Mouse (Mus musculus) heart, embryonic 15.5 days (tissue): Measurements from ENCODE around the gene Capzb. TPM values are rescaled to one million over a fixed set of nuclear protein-coding genes. Genes with fewer than 3 reads are reported as not detected.

ENCODE experiments used
- ATAC-seq: fragments of 200-750 bp; cut with Nextera tagmentation; replicated peaks from 2 replicates; pipeline ENCODE4 v1.8.0; 2017; ENCODE audit warnings: low read depth, moderate TSS enrichment; ENCODE audit not compliant: insufficient number of reproducible peaks, insufficient read depth, low FRiP score
- H3K27ac ChIP-seq: fragments of 300-500 bp; sonication (generic); 2 replicates; pipeline ENCODE4 v1.5.1; 2015; ENCODE audit warnings: mild to moderate bottlenecking, inconsistent platforms
- H3K27me3 ChIP-seq: fragments of 300-500 bp; sonication (generic); 2 replicates; pipeline ENCODE4 v1.6.1; 2015; ENCODE audit warnings: inconsistent platforms
- H3K36me3 ChIP-seq: fragments of 300-500 bp; sonication (generic); 2 replicates; pipeline ENCODE4 v1.6.1; 2015; ENCODE audit warnings: mild to moderate bottlenecking, inconsistent platforms
- H3K4me1 ChIP-seq: fragments of 300-500 bp; sonication (generic); replicated peaks from 2 replicates; pipeline ENCODE4 v1.6.1; 2015; ENCODE audit warnings: inconsistent platforms
- H3K4me2 ChIP-seq: fragments of 300-500 bp; sonication (generic); 2 replicates; pipeline ENCODE4 v1.6.1; 2015; ENCODE audit warnings: inconsistent platforms, mild to moderate bottlenecking, moderate library complexity
- H3K4me3 ChIP-seq: fragments of 300-500 bp; sonication (generic); 2 replicates; pipeline ENCODE4 v1.5.1; 2015; ENCODE audit warnings: mild to moderate bottlenecking, inconsistent platforms
- H3K9ac ChIP-seq: fragments of 300-500 bp; sonication (generic); 2 replicates; pipeline ENCODE4 v1.6.1; 2015; ENCODE audit warnings: mild to moderate bottlenecking, inconsistent platforms
- H3K9me3 ChIP-seq: fragments of 300-500 bp; sonication (generic); replicated peaks from 2 replicates; pipeline ENCODE4 v1.6.1; 2016; ENCODE audit warnings: inconsistent platforms
- WGBS: fragments of 180-500 bp; shearing (Covaris S2); methylation state at CpG from one replicate; pipeline ENCODE4 v1.1.7; 2015; ENCODE audit warnings: mixed read lengths; 5-methylcytosine and 5-hydroxymethylcytosine counted together
- polyA plus RNA-seq: library from polyadenylated mRNA; unstranded; fragments of >200 nt; fragmentation: Nextera tagmentation; extraction: Ambion mirVana; gene quantifications from 2 replicates; pipeline ENCODE4 v1.2.1, GENCODE M21; 2015

Gene Capzb
- polyA plus RNA-seq, 1 experiment from 2014 or later, result 363 TPM

DNA sequence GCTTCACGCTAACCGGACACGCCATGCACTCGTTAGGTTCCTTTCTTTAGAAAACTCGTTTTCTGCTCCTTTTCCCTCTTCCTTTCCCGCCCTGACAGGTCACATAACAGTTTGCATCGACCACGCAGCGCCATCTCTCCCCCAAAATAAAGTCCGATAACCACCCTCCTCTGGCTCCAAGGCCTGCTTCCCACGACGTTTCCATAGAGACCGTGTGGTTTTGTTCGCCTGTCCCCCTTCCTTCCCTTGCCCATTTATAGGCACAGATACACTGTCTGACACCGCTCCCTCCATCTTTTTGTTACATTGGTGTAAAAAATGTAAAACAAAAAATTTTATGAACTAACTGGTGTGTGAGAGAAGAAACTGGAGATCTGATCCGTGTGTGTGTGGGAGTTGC is 98.4 kb downstream of the Capzb start:
- Histone ChIP-seq H3K27me3 (no peaks in the 10 kb centered on the region), H3K9me3 (no peaks in the 10 kb centered on the region), H3K9ac (no peak overlapping the region), H3K27ac (no peak overlapping the region), H3K4me1 (peaks cover 17% of the 10 kb centered on the region), H3K36me3 (peaks cover 52% of the 10 kb centered on the region; the same call in 1 of the 2 replicates), H3K4me2 (no peak overlapping the region), H3K4me3 (no peak overlapping the region)
- 89% methylated on average over 16 of the region's 16 CpGs for WGBS
- no peak for ATAC-seq

DNA sequence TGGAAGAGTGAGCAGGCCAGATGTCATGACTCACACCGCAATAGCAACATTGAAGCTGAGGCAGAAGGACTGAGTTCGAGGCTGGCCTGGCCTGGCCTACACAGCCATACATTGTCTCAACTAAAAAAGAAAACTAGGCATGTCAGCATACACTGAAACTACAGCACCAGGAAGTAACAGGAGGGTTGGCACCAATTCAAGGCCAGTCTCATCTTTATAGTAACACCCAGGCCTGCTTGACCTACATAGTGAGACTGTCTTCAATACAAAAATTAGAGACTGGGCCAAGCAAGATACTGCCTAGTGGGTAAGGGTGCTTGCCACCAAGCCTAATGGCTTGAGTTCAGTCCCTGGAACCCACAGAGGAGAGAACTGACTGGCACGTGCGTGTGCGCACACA is 99.3 kb downstream of the Capzb start:
- ATAC-seq, result no peak
- Histone ChIP-seq H3K27me3 (no peaks in the 10 kb centered on the region), H3K9ac (no peak overlapping the region), H3K4me2 (no peak overlapping the region), H3K4me3 (no peak overlapping the region), H3K4me1 (peaks cover 10% of the 10 kb centered on the region; the same call in 1 of the 2 replicates), H3K9me3 (no peaks in the 10 kb centered on the region), H3K36me3 (peaks cover 50% of the 10 kb centered on the region; the same call in 1 of the 2 replicates), H3K27ac (no peak overlapping the region)
- 94% methylated on average over 5 of the region's 5 CpGs for WGBS

DNA sequence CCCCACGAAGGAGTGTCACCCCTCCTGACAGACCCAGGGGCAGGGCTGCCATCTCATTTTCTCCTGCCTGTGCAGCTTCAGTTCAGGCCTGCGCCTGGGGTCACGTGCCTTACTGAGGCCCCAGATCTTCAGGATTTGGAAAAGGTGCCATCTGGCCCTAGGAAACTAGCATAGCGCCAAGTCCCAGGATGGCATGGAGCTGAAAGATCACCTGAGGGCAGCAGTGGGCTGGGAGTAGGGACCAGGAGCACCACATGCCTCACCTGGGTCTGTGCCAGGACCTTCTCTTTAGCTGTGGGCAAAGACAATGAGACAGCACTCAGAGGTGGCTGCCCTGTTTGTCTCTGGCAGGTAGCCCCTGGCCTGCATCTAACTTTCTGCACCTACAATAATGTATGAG is 104.9 kb downstream of the Capzb start:
- Histone ChIP-seq H3K4me1 (no peaks in the 10 kb centered on the region), H3K9ac (no peak overlapping the region), H3K27ac (no peak overlapping the region), H3K9me3 (no peaks in the 10 kb centered on the region), H3K4me2 (no peak overlapping the region), H3K4me3 (no peak overlapping the region), H3K36me3 (0 out of 2 replicates have a peak, but pooled peaks cover 5% of the 10 kb centered on the region), H3K27me3 (no peaks in the 10 kb centered on the region)
- 89% methylated on average over 4 of the region's 4 CpGs for WGBS
- no peak for ATAC-seq

DNA sequence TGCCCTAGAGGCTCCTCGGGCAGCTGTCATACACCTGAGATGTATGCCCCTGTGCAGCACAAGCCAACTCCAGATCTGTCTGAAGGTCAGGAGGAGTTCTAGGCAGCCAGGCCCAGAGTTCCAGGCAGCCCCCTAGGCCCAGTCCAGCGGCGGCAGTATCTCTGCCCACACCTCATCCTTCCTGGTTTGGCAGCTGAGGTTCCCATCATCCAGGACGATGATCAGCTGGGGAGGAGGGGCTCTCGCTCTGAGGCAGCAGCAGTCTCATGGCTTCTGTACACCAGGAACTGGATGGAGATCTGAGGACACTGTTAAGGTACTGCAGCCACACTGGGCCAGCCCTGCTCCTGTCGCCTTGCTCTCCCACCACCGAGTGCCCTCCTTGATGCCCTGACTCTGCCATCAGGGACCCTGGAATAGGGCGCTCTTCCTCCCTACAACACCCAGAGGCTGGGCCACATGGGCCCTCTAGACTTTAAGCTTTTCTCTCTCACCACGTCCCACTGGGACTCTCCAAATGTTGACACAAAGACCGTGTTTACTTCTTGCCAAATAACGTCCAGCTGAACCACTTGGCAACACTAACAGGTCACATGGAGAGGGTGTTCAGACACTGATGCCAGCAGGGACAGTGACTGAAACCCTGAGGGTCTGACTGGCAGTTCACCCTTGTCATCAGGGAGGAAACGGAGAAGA is 106.1 kb downstream of the Capzb start:
- Histone ChIP-seq H3K27me3 (no peaks in the 10 kb centered on the region), H3K4me1 (no peaks in the 10 kb centered on the region), H3K9ac (no peak overlapping the region), H3K4me3 (no peak overlapping the region), H3K4me2 (no peak overlapping the region), H3K36me3 (0 out of 2 replicates have a peak, but pooled peaks cover 5% of the 10 kb centered on the region), H3K27ac (no peak overlapping the region), H3K9me3 (no peaks in the 10 kb centered on the region)
- 78% methylated on average over 12 of the region's 12 CpGs for WGBS
- ATAC-seq, result no peak; the same call in 1 of the 2 replicates

DNA sequence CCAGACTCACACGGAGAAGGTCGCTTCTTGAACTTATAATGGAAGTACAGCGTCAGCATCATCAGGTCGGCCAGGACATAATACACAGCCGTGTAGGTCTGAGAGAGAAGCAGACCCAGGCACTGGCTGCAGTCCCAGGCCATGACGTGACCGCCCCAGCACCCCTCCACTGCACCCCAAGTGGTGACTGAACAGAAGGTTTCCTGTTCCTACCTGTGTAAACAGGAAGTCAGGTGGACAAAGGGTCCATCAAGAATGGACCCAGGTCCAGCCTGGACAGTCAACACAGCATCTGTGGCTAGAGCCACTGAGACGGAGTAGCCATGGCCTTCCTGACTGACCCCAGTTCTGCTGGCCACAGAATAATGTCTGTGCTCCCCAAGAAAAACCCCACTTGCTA is 109.1 kb downstream of the Capzb start:
- no peaks in the 10 kb centered on the region for H3K9me3 ChIP-seq
- H3K4me1 ChIP-seq, result no peaks in the 10 kb centered on the region
- H3K9ac ChIP-seq, result no peak overlapping the region
- H3K27ac ChIP-seq, result no peak overlapping the region
- no peaks in the 10 kb centered on the region for H3K27me3 ChIP-seq
- no peak overlapping the region for H3K4me2 ChIP-seq
- 0 out of 2 replicates have a peak, but pooled peaks cover 5% of the 10 kb centered on the region for H3K36me3 ChIP-seq
- no peak overlapping the region for H3K4me3 ChIP-seq
- ATAC-seq, result no peak
- 87% methylated on average over 8 of the region's 8 CpGs for WGBS

DNA sequence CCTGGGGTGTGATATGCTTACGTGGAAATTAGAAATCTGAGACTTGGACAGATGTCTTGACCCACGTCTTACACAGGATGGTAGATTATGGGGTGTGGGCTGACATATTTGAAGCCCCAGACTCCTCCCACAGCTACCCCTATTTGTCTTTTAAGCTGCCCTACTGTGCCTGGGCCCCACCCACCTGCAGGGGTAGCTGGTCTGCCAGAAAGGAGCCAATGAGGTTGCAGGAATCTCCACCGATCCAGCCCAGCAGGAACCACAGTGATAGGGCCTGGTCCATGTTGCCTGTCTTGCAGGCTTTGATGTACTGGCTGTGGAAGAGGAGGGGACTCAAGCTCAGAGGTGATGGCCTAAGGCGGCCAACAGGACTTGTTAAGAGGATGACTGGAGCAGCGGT is 109.5 kb downstream of the Capzb start:
- no peaks in the 10 kb centered on the region for H3K9me3 ChIP-seq
- H3K4me1 ChIP-seq, result no peaks in the 10 kb centered on the region
- H3K4me3 ChIP-seq, result no peak overlapping the region
- no peaks in the 10 kb centered on the region for H3K27me3 ChIP-seq
- 68% methylated on average over 5 of the region's 5 CpGs for WGBS
- H3K27ac ChIP-seq, result no peak overlapping the region
- ATAC-seq, result no peak
- H3K4me2 ChIP-seq, result no peak overlapping the region
- H3K36me3 ChIP-seq, result 0 out of 2 replicates have a peak, but pooled peaks cover 5% of the 10 kb centered on the region
- H3K9ac ChIP-seq, result no peak overlapping the region

DNA sequence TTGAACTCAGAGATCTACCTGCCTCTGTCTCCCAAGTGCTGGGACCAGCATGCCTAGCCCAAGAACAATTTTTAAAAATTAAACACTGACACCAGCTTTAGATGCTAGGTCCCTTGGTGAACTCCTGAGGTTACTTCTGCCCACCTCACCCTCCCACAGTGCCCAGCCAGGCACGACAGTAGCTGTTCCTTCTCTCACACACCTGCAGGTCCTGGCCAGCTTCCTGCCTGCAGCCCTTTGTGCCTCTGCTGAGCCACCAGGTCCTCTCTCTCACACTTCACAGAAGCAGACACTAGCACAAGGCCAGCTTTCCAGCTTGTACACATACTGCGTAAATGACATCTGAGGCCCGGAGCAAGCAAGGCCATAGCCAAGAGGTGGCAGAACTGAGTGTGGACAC is 112.8 kb downstream of the Capzb start:
- no peaks in the 10 kb centered on the region for H3K36me3 ChIP-seq
- H3K27ac ChIP-seq, result no peak overlapping the region
- no peak overlapping the region for H3K9ac ChIP-seq
- H3K9me3 ChIP-seq, result no peaks in the 10 kb centered on the region
- peaks cover 10% of the 10 kb centered on the region for H3K4me1 ChIP-seq
- no peak overlapping the region for H3K4me2 ChIP-seq
- H3K4me3 ChIP-seq, result no peak overlapping the region
- ATAC-seq, result no peak
- H3K27me3 ChIP-seq, result no peaks in the 10 kb centered on the region
- WGBS, result 89% methylated on average over 3 of the region's 3 CpGs

DNA sequence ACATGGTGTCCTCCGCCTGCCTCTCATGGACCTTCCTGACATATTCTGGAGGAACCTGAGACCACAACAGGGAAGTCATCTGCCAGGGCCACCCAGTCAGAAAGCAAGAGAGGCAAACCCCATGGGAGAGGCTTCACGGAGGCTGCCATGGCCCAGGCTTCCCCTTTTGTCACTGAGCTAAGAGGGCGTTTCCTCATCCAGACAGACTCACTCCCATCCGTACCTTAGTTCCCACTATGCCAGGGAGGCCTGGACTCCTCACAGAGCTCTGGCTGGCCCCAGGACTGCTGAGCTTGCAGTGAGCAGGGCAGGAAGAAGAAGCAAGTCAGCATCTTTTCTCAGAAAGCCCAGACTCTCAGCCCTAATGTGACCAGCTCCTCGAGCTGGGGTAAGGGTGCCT is 115.2 kb downstream of the Capzb start:
- 71% methylated on average over 5 of the region's 5 CpGs for WGBS
- H3K4me2 ChIP-seq, result no peak overlapping the region
- H3K9ac ChIP-seq, result no peak overlapping the region
- no peaks in the 10 kb centered on the region for H3K27me3 ChIP-seq
- peaks cover 21% of the 10 kb centered on the region for H3K4me1 ChIP-seq
- no peak for ATAC-seq
- no peaks in the 10 kb centered on the region for H3K9me3 ChIP-seq
- no peak overlapping the region for H3K27ac ChIP-seq
- no peaks in the 10 kb centered on the region for H3K36me3 ChIP-seq
- H3K4me3 ChIP-seq, result no peak overlapping the region

DNA sequence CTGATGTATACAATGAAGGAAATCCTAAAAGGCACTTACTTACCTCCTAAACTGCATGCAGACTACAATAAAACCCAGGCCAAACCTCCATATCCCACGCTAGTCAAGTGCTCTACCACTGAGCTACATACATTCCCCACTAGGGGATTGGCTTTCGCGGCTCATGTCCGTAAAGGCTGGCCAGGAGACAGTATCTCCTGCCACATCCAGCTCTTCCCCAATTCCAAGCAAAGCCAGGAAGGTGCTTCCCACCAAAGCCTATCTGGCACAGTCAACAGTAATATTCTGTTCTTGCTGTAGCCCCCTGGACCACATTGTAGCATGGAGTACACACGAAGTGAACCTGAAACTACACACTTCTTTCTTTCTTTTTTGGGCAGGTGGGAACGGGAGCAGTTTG is 117.0 kb downstream of the Capzb start:
- peak overlapping the region; percentile 83; the same call in 1 of the 2 replicates for H3K9ac ChIP-seq
- peaks cover 6% of the 10 kb centered on the region; the same call in 1 of the 2 replicates for H3K36me3 ChIP-seq
- no peak overlapping the region for H3K27ac ChIP-seq
- H3K4me2 ChIP-seq, result peak overlapping the region; percentile 98
- WGBS, result 31% methylated on average over 6 of the region's 6 CpGs
- peaks cover 21% of the 10 kb centered on the region for H3K4me1 ChIP-seq
- peak overlapping the region; percentile 72 for H3K4me3 ChIP-seq
- no peak for ATAC-seq
- H3K27me3 ChIP-seq, result no peaks in the 10 kb centered on the region
- no peaks in the 10 kb centered on the region for H3K9me3 ChIP-seq

DNA sequence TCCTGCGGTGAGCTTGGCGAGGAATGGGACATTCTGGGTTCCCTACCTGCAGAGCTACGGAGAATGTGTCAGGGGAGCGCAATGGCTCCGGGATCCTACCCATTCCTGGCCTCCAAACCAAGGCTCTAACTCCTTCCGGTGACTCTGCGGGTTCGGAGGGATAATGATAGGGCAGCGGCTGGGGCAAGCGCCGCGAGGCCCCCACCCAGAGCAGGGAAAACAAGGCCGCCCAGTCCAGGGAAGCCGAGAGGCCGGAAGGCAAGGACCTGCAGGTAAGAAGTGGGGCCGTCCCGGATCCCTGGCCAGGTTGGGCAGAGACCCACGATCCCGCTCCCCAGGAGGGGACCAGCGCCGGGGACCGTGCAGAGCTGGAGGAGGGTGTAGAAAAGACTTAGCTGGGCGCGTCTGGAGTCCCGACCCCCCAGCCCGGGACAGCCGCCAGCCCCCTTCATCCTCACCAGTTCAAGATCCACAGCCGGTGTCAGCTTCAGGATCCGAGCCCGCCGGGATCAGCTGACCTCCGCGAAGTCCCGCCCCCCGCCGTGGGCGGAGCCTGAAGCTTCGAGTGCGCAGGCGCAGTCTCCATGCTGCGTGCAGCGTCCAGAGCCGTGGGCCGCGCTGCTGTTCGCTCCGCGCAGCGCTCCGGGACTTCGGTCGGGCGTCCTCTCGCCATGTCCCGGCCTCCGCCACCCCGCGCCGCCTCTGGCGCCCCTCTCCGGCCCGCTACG is 117.6 kb downstream of the Capzb start, which contains the start of the genes Pqlc2 and Akr7a5:
Gene Pqlc2 (minus strand): TSS at position 538 of the 728 bp plus-strand sequence.
Gene Akr7a5 (plus strand): TSS at position 574 of the 728 bp plus-strand sequence.
- H3K4me2 ChIP-seq, result peak within 1 kb of the TSS; percentile 98
- no peaks in the 10 kb centered on the region for H3K27me3 ChIP-seq
- H3K4me1 ChIP-seq, result peaks cover 21% of the 10 kb centered on the region
- ATAC-seq, result peak; percentile 94
- no peaks in the 10 kb centered on the region for H3K9me3 ChIP-seq
- under 1% methylated on average over 56 of the region's 63 CpGs for WGBS
- peak within 1 kb of the TSS; percentile 83 for H3K9ac ChIP-seq
- peak within 1 kb of the TSS; percentile 72 for H3K4me3 ChIP-seq
- peak within 1 kb of the TSS; percentile 65 for H3K27ac ChIP-seq
- peaks cover 10% of the 10 kb centered on the region; the same call in 1 of the 2 replicates for H3K36me3 ChIP-seq

DNA sequence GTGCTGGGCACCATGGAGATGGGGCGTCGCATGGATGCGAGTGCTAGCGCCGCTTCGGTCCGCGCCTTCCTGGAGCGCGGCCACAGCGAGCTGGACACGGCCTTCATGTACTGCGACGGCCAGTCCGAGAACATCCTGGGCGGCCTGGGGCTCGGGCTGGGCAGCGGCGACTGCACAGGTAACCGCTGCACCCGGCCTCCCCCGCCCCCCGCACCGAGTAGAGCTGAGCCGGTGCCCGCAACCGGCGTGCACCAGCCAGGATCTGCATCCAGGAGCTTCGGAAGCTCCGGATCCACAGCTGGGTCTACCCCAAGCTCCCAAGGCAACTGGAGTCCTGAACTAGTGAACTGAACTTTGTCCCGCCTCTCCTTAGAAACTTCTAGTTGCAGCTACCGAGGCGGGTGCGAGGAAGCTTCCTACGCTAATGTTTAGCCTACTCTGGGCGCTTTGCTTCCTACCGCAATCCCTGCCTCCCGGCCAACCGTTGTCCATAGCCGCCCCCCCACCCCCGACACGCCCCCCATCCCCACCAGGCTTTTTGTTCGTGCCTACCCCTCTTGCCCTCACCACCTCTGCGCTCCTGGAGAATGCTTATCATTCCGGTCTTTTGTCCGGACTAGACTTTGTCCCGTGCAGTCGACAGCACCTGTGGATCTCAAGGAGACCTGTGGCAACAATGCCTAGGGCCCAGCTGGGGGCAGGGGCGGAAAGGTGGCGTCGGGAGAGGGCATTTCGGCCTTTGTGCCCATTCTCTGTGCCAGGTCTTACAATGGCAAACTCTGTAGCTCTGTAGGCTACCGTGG is 118.4 kb downstream of the Capzb start:
- peak; percentile 73; the same call in 1 of the 2 replicates for ATAC-seq

More for the DNA sequence above, 118.4 kb downstream of the Capzb start:
- Histone ChIP-seq H3K4me1 (peaks cover 21% of the 10 kb centered on the region), H3K4me2 (peak overlapping the region; percentile 98), H3K4me3 (peak overlapping the region; percentile 72), H3K9me3 (no peaks in the 10 kb centered on the region), H3K27me3 (no peaks in the 10 kb centered on the region), H3K36me3 (peaks cover 13% of the 10 kb centered on the region; the same call in 1 of the 2 replicates), H3K9ac (peak overlapping the region; percentile 83), H3K27ac (peak overlapping the region; percentile 65)
- under 1% methylated on average over 53 of the region's 53 CpGs for WGBS
